Mouse (Mus musculus): ENCODE measurements around the gene Celf2. TPM values are rescaled to one million over a fixed set of nuclear protein-coding genes. Genes with fewer than 3 reads are reported as not detected.

Celf2 gene
- total RNA-seq, 2 experiments from 2014 or later: 375 to 530 TPM

DNA sequence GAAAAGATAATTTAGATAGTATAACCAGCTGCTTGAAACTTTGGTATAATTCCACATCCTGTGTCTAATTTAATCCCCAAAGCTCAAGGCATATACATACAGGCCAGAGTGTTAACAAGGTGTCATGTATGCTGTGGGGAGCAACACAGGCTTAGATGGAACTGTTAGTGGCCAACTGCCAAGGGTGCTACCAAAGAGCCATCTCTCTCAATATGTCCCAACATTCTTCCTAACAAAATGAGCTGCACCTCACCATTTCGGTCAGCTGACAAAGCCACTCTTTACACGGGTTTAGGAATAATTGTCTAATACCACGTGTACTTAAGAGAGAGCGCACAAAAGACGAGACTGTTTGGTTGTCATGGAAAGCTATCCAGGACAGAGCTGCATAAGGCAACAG, 782.0 kb downstream of the Celf2 start:
- intact Hi-C loops (cut with DNase I): loop anchor here (10.0 kb wide), 1 partner anchor 147 kb away; no protein-coding TSS in a partner anchor
- DNase-seq (ENCODE audit: low spot score in 2 of 2): no peak

DNA sequence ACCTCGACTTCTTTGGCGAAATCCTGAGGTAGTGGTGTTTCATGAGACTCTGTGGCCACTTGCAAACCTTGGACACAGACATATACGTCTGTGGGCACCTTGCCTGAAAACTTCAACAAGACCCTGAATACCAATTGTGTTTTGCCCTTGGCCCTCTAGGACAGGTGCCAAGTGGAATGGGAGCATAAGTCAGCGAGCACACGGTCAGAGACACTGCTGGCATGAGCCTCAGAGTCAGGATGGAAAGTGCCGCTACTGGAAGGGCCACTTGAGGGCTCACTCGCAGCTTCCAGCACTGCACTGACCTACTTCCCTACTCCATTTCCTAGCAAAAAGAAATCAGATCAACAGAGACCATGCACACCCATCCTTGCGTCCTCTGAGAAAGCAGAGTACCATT, 783.3 kb downstream of the Celf2 start:
- intact Hi-C loops (cut with DNase I): loop anchor here (10.0 kb wide), 1 partner anchor 149 kb away; no protein-coding TSS in a partner anchor
- DNase-seq (ENCODE audit: low spot score in 2 of 2): no peak

DNA sequence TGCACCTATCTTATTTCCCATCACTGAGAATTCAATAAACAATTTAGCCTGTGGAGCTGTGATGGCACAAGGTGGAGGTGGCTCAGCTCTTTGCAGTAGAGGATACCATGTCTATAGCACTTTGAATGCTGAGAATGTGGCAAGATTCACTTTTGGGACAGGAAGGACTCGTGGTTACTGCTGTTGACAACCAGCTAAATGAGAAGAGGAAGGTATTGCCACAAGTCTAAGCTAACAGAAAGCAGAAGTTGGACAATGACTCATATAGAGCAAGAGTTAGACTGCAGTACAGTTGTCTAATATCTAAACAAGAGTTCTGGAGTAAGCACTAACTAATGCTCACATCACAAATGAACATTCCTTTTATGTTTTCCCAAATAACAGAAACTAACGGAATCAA, 785.8 kb downstream of the Celf2 start:
- intact Hi-C loops (cut with DNase I): loop anchor here (10.0 kb wide), 1 partner anchor 151 kb away; no protein-coding TSS in a partner anchor
- no peak for DNase-seq (ENCODE audit: low spot score in 2 of 2)

DNA sequence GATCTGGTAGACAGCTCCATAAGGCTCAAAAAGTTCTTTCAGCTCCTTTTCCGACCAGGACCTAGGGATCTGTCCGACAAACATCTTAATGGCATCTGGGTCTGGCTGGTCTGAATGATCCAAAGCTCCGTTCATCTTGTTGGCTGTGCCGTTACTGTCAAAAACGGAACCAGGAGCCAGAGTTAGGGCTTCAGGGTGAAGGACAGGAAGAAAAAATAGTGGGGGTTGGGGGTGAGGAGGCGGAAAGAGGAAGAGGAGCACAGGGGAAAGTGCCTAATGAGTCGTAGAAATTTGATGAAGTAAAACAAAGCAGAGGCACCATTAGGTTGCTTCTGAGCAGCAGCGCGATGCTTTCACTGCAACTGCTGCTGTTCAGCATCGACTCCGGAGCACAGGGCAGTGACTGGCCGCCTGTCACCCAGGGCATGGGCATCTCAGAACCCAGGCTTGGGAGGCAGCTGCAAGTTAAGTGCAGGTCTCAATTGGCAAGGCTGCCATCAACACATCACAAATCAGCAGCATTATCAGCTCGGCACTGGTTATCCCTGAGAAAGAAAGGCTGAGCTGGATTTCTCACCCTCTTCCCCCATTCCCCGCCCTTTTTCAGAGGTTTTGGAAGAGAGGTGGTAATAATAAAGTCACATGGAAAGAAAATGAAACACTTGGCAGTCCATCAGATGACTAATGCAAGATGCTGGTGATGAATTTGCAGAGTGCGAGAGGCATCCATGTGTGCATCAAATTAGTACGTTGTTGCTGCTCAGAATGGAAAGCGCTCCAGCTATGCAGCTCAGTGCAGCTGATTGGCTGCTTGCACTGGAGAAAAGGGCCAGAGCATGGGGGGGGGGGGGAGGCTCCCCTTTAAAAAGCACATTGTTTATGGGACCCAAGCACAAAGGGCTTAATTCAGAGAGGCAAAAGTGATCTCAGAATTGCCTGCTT, 787.6 kb downstream of the Celf2 start:
- intact Hi-C loops (cut with DNase I): loop anchor here (10.0 kb wide), 1 partner anchor 153 kb away; no protein-coding TSS in a partner anchor

DNA sequence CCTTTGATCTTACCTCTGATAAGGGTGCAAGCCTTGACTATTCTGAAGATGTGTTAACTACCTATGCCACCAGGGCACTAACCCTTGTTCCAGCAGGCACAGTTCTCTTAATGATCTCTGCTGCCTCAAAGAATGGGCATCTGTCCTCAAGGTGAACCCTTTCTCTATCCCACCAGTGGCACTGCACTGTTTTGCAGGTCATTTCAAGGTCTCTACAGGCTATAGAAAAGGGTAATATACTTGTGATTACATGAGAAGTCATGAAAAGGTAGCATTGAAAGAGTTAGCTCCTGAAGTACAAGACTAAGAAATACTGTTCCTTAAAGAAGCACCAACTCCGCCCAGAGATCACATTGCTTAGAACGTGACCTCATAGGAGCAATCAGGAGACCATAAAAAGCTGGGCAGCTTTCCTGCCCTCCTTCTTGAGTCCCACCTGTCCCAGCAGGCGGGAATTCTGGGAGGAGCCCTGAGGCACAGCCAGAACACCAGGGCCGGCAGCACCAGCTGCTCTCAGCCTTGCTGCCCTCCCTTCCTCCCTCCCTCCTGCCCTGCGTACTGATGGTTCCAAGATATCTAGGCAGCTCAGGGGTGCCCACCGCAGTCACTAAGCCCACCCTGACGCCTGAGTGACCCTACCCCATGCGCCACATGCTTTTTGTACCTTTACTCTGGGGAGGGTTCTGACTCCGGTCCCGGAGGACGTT, 788.5 kb downstream of the Celf2 start:
- intact Hi-C loops (cut with DNase I): loop anchor here (10.0 kb wide), 1 partner anchor 154 kb away; no protein-coding TSS in a partner anchor
- peak in 1 of 2 experiments; percentile 43 for DNase-seq (ENCODE audit: low spot score in 2 of 2)

More for the DNA sequence above, 787.6 kb downstream of the Celf2 start:
- peak; percentile 56 to 57 for DNase-seq (ENCODE audit: low spot score in 2 of 2)

DNA sequence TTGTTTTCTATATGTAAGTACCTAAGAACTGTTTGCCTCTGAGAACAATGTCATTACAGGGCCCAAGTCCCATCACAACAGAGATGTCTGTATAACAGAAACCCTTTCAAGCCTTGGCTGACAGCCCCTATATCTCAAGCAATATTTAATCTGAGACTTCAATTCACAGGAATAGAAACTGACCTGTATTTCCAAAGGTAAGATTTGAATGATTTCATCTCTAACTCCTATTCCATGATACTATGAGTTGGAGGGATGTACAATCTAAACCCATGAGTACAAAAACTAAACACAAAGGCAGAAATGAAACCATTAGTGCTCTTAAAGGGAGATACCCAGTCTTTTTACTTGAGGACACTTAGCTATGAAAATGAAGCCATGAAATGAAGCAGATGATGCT, 790.5 kb downstream of the Celf2 start:
- intact Hi-C loops (cut with DNase I): no loop called here
- DNase-seq (ENCODE audit: low spot score in 2 of 2): no peak

DNA sequence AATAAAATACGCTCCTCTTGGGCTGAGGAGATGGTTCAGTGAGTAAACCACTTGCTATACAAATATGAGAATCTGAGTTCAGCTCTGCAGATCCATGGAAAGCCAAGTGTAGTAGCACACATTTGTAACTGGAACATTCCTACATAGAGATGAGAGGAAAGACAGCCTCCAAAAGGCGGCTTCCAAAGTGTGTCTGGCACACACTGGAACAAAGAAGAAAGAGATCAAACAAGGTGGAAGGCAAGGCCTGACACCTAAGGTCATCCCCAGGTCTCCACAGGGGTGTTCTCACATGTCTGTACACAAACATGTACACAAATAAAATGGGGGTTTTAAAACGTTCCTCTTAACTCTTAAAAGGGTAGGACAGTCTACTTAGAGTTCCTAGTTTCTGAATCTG, 791.4 kb downstream of the Celf2 start:
- no peak for DNase-seq (ENCODE audit: low spot score in 2 of 2)
- intact Hi-C loops (cut with DNase I): no loop called here

DNA sequence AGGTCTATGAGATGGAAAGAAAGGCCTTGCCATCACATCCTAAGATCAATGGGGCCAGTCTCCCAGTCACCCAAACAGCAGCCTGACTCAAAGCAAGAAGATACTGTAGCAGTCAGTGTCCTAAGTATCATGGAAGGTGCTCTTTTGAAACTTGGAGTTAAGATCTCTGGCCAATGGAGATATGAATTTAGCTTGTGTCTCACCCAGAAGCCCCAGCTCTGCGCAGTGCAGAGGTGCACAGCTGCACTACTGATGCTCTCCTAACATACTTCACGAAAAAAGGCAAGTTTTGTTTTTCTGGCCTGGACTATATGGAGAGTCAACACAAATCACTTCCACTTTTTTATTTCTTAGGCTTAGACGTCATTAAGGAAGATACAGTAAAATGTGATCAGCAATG, 793.8 kb downstream of the Celf2 start:
- DNase-seq (ENCODE audit: low spot score in 2 of 2): no peak
- intact Hi-C loops (cut with DNase I): no loop called here

DNA sequence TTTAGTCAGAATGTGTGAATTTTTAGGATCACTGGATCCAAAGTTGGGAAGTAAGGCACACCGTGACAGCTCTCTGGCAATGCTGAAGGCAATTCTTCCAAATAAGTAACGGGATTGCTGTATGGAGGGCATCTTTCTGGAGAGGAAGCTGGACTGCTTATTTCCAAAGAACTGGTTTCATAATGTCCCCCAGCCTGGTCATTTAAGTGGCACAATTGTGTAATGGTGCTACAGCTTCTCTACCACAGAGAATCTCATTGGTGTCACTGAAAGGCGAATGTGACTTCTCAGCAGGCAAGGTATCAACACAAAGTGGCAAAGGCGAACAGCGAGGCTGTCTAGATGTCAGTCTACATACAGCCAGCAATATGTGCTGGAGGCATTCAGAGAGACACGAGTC, 795.8 kb downstream of the Celf2 start:
- intact Hi-C loops (cut with DNase I): no loop called here
- no peak for DNase-seq (ENCODE audit: low spot score in 2 of 2)

DNA sequence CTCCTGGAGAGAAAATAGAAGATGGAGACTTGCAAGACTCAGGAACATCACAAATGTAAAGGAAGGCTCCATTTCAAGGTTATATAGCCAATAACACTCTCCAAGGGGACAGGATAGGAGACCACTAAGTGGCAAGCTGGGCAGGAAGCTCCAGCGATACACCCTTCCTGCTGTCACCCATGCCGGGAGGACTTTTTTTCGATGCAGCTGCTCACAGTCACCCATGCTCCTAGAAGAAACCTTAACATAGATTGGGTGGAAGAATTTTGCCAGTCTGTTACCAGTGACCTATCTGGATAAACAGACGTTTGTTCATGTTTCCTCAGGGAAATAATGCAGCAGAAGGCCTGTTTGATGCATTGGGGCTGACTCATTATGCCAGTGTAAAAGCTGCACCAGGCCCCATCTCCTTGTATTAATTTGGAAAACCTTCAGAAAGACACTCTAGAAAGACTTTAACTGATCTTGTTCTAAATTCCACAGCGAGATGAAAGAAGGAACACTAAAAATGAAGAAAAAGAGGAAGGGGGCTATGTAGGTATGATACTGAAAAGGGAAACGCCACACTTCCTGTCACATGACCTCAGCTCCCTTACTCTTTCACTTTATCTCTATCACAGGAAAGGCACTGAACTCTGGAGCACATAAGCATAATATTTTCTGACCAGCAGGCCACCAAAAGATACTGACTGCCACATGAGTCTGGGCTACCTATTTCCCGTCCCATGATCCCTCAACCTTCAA, 798.5 kb downstream of the Celf2 start:
- DNase-seq (ENCODE audit: low spot score in 2 of 2): no peak
- intact Hi-C loops (cut with DNase I): no loop called here

DNA sequence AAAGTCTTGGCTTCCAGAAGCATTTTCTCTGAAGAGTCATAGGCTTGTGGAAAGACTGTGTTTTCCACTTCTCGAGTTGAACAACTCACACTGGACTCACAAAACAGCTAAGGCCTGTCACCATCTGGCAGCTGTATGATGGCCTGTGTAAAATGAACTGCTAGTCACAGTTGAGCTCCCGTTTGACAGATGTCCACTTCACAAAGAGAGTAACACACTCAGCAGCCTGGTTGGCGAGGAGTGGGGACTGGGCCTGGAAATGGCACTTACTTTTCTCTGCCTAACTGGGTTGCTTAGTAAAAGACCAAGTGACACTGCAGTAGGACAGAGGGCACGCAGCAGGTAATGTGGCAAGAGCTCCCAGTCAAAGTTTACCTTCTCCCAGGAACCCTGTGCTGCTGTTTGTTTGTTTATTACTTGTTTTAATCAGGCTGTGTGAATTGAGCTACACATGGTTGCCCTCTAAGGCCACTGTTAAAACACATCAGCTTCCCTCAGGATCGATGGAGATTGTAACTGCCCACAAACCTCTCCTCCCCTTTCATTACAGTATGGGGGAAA, 801.3 kb downstream of the Celf2 start:
- intact Hi-C loops (cut with DNase I): no loop called here
- no peak for DNase-seq (ENCODE audit: low spot score in 2 of 2)

DNA sequence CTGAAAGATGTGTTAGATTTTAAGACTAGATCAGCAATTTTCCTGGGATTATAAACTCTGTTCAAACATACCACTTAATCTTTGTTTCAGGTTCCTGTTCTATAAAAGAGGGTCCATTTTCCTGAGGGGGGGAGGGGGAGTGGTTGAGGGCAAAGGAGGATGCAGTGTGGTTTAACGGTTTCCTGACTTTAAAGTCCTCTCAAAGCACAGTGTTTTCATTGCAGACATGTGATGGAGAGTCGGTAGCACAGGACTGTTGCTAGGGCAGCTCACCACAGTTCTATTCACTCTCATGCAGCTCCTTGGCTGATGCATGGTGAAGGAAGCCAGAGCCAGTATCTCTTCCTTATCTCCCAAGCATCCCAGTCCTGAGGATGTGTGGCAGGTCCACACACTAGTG, 802.1 kb downstream of the Celf2 start:
- DNase-seq (ENCODE audit: low spot score in 2 of 2): no peak
- intact Hi-C loops (cut with DNase I): no loop called here

DNA sequence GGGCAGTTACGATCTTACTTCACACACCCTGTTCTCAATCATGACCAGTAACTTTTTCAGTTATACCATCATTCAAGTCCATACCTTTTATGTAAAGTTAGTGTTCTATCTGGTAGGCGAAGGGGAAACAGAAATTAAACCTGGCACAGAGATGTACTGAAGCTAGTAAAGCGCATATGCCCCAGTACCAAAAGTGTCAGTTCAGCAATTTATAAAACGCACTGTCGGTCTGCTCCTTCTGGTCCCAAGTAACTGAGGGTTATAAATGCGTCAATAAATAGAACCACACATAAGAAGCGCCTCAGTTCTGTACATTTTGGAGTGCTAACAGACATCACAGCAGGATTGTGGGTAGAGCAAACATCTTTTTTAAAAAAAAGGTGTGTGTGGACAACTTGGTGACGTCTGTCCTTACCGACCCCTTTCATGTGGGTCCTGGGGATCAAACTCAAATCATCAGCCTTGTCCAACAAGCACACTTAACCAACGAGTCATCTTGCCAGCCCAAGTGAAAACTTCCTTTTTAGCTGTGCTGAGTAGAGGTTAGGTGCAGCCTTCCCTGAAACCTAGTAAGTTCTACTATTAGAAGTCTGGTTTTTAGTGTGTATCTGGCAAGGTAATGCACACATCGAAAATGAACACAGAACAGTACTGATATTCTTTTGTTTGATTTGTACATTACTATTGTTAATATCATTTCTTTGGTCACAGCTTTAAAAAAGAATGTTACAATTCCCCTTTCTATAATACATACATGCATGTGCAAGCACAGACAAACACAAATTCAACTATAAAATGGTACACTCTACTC, 803.2 kb downstream of the Celf2 start:
- intact Hi-C loops (cut with DNase I): no loop called here
- no peak for DNase-seq (ENCODE audit: low spot score in 2 of 2)

DNA sequence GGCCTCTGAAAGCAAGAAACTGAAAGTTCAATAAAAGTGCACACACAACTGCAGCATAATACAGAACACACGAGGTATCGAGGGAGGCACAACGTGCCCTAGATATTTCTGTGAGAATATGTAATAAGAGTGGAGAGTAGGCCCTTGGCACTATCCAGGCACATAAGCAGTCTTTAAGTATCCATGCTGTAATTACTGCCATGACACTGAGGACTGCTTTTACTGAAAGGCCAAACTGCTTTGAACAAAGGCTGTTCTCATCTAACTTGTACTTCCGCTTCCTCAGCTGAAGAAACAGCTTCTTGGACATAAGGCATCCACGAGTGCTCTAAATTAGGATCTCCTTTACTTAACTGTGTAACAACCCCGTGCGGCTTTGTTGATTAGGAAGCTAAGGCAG, 803.9 kb downstream of the Celf2 start:
- DNase-seq (ENCODE audit: low spot score in 2 of 2): no peak
- intact Hi-C loops (cut with DNase I): no loop called here

DNA sequence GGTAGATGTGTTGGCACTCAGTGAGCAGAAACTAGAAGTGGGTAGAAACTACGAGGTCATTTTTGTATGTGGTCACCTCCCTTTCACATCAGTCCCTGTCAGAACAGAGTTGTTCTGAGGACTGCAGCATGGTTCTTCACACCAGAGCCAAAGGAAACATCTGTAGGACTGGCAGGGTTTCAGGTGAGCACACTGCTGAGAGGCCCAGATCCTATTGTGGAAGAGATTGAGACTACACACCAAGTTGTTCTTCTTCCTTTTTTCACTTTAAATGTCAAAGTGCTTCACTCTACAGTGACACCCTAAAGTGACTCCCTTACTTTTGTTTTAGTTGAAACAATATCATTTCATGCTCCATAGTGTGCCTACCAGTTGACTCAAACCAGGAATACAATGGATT, 804.6 kb downstream of the Celf2 start:
- intact Hi-C loops (cut with DNase I): no loop called here
- DNase-seq (ENCODE audit: low spot score in 2 of 2): no peak

DNA sequence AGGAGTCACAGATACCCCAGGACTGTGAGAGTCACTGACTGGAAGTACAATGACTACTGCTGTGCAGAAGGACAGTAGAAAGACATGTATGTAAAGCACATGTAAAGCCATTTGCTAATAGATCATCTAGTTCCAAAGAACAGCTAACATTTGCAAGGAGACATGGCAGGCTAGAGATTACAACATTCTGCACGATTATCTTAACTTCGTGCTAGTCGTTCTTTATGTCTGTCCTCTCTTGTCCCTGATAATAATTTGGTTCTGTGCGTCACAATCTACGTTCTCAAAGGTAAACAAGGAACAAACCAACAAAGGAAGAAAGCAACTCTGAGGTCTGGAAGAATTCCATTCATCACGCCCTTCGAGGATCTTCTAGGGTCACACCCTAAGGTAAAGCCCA, 805.0 kb downstream of the Celf2 start:
- intact Hi-C loops (cut with DNase I): no loop called here

DNA sequence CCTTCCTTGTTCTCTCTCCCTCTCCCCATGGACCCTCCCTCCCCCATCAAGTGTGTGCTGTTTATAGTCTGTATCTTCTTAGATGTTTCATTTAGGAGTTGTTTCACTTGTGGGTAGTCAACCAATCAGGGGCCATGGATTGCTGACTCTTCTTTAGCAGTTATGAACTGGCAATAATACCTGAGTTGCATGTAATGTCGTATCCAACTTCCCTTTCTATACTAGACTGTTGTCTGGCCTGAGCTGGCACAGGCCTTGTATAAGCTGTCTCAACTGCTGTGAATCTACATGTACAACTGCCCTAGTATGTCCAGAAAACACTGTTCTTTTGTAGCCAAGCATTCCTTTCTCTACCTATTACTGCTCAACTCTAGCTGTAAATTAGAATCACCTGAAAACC, 813.0 kb downstream of the Celf2 start:
- DNase-seq (ENCODE audit: low spot score in 2 of 2): peak in 1 of 2 experiments; percentile 2
- intact Hi-C loops (cut with DNase I): no loop called here

More for the DNA sequence above, 805.0 kb downstream of the Celf2 start:
- no peak for DNase-seq (ENCODE audit: low spot score in 2 of 2)

DNA sequence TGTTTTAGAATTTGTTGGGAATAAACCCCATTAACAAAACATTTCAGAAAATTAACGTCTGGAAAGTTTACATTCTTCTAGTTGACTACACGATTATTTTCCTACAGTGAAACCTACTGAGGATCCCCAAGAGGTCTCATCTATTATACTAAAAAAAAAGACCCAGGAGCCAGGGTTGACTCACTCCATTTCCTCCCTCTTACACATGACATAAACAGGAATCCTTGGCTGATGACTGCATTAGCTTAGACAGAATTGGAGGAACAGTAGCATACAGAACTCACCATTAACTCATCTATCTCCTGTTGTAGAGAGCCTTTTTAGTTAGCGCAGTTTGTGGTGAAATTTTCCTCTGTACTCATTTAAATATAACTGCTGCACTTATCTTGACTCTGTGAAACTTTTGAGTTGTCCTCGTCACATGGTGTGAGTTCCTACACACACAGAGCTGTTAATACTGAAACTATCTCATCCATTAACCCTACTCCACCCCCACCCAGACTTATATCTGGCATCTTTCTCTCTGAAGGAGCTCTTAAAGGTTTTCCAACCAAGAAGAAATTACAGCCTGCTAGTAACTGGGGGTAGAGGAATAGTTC, 813.9 kb downstream of the Celf2 start:
- no peak for DNase-seq (ENCODE audit: low spot score in 2 of 2)
- intact Hi-C loops (cut with DNase I): no loop called here
